14 mouse cellular contexts compared by ENCODE assay signal in the genomic region with DNA sequence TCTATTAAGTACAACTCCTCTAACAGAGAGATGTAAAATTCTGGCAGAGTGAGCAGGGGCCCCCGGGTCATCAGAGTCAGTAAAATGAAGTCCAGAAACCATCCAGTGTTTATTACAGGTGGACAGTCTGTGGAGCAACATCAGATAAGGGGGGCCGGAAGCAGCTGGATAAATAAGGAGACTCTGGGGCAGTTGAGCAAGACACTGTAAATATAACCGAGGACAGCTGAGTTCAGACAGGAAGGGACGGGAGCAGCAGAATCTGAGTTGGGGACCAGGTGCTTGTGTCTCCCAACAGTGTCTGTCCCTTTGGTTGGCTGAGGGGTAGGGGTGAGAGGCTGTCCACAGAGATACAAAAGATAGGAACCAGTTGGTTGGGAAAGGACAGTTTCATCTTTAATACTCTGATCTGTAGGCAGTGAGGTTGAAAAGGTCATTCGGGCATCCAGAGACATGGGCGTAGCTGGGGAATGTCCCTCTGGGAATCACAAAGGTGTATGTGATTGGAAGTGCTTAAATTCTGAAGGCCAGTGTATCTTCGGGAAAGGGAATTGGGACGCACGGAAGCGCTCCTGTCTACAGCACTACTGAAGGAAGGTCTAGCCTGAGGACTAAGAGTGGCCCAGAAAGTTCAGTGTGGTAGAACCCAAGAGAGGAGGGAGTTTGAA.
DNase-seq lines count a peak whose midpoint lies in the region; ATAC-seq and TF ChIP-seq lines count a peak whose summit lies in the region.
"Had no signal": no experiment of that assay in that cellular context is flagged by ENCODE, and none has a peak within 500 bp of the region (broad histone marks: within the 10 kb centered on the region; RNA-seq: fewer than 3 reads in every experiment).

No protein-coding gene starts in this region.

- no peak for TF ChIP-seq POLR2A in ES-Bruce4 (IDR thresholded peaks at IDR 0.05; ENCODE audit: insufficient read depth, low read length)

- peak; percentile 25; the same call in 1 of the 2 replicates for ATAC-seq in heart, embryonic 12.5 days (ENCODE audit: insufficient number of reproducible peaks, low FRiP score)
- ATAC-seq in intestine, embryonic 15.5 days: peak; percentile 63
- peak; percentile 85 for ATAC-seq in liver, postnatal 0 days
- ATAC-seq: forebrain, embryonic 14.5 days; Patski had no signal

- H3K4me1 ChIP-seq in heart, embryonic 12.5 days (replicated peaks): peaks cover 20% of the 10 kb centered on the region
- H3K4me1 ChIP-seq in ES-Bruce4 (ENCODE audit: control insufficient read depth, insufficient read depth, low read length): peaks cover 10% of the 10 kb centered on the region
- H3K4me1 ChIP-seq in intestine, embryonic 15.5 days (replicated peaks): 0 out of 2 replicates have a peak, but pooled peaks cover 4% of the 10 kb centered on the region
- 0 out of 2 replicates have a peak, but pooled peaks cover 2% of the 10 kb centered on the region for H3K4me1 ChIP-seq in liver, postnatal 0 days (ENCODE audit: insufficient read depth)
- H3K4me1 ChIP-seq: embryonic facial prominence, embryonic 15.5 days had no signal

- H3K27me3 ChIP-seq in heart, embryonic 12.5 days (replicated peaks): no peaks in the 10 kb centered on the region
- H3K27me3 ChIP-seq in ES-Bruce4 (ENCODE audit: control insufficient read depth, insufficient read depth, low read length, poor library complexity, severe bottlenecking): no peaks in the 10 kb centered on the region
- no peaks in the 10 kb centered on the region for H3K27me3 ChIP-seq in intestine, embryonic 15.5 days (replicated peaks)
- H3K27me3 ChIP-seq in liver, postnatal 0 days (ENCODE audit: insufficient read depth, low read length): no peaks in the 10 kb centered on the region
- H3K27me3 ChIP-seq: embryonic facial prominence, embryonic 15.5 days; Patski had no signal

- no peak for DNase-seq in heart, adult 18-20 months
- peak; percentile 61 for DNase-seq in liver, postnatal 0 days
- no peak for DNase-seq in layer of hippocampus, postnatal 14 days (ENCODE audit: low spot score in 2 of 2)
- DNase-seq in thymus, postnatal 25 days: no peak
- no peak for DNase-seq in right cerebral cortex, postnatal 4 days
- DNase-seq: adrenal gland, adult 8-10 months; cerebellum, postnatal 25 days; gastrocnemius, postnatal 14 days had no signal

- H3K36me3 ChIP-seq in heart, embryonic 12.5 days: peaks cover 68% of the 10 kb centered on the region
- H3K36me3 ChIP-seq in ES-Bruce4 (ENCODE audit: control insufficient read depth, insufficient read depth, low read length, poor library complexity, severe bottlenecking): peaks cover 42% of the 10 kb centered on the region
- peaks cover 5% of the 10 kb centered on the region; the same call in 1 of the 2 replicates for H3K36me3 ChIP-seq in intestine, embryonic 15.5 days
- H3K36me3 ChIP-seq in liver, postnatal 0 days (replicated peaks; ENCODE audit: insufficient read depth, low read length): peaks cover 18% of the 10 kb centered on the region

- H3K9me3 ChIP-seq in heart, embryonic 12.5 days (replicated peaks): no peaks in the 10 kb centered on the region
- no peaks in the 10 kb centered on the region for H3K9me3 ChIP-seq in ES-Bruce4 (replicated peaks; ENCODE audit: control insufficient read depth, insufficient read depth, low read length, poor library complexity, severe bottlenecking)
- no peaks in the 10 kb centered on the region for H3K9me3 ChIP-seq in intestine, embryonic 15.5 days
- H3K9me3 ChIP-seq in liver, postnatal 0 days (ENCODE audit: low read length): no peaks in the 10 kb centered on the region
- H3K9me3 ChIP-seq: embryonic facial prominence, embryonic 15.5 days had no signal

- TF ChIP-seq CTCF in ES-Bruce4 (IDR thresholded peaks at IDR 0.05; ENCODE audit: low read depth, low read length): no peak
- no peak for TF ChIP-seq CTCF in liver, postnatal 0 days (IDR thresholded peaks at IDR 0.05; ENCODE audit: low read depth)

- WGBS in heart, embryonic 12.5 days: 80% methylated on average over 10 of the region's 10 CpGs
- WGBS in intestine, embryonic 15.5 days: 70% methylated on average over 10 of the region's 10 CpGs
- WGBS in liver, postnatal 0 days (ENCODE audit: insufficient replicate concordance): 54% methylated on average over 10 of the region's 10 CpGs

- H3K4me2 ChIP-seq in heart, embryonic 12.5 days: no peak overlapping the region
- no peak overlapping the region for H3K4me2 ChIP-seq in intestine, embryonic 15.5 days (replicated peaks)
- H3K4me2 ChIP-seq in liver, postnatal 0 days (ENCODE audit: low read depth, low read length): 0 out of 2 replicates have a peak overlapping the region, but pooled peaks have one; percentile 13
- H3K4me2 ChIP-seq: embryonic facial prominence, embryonic 15.5 days had no signal

- H3K9ac ChIP-seq in heart, embryonic 12.5 days: no peak overlapping the region
- no peak overlapping the region for H3K9ac ChIP-seq in ES-Bruce4 (ENCODE audit: low read depth, poor library complexity, severe bottlenecking)
- H3K9ac ChIP-seq in intestine, embryonic 15.5 days: no peak overlapping the region
- H3K9ac ChIP-seq in liver, postnatal 0 days (replicated peaks): no peak overlapping the region
- H3K9ac ChIP-seq: embryonic facial prominence, embryonic 15.5 days had no signal

- no peak overlapping the region for H3K4me3 ChIP-seq in heart, embryonic 12.5 days
- no peak overlapping the region for H3K4me3 ChIP-seq in ES-Bruce4 (ENCODE audit: low read depth, low read length)
- H3K4me3 ChIP-seq in intestine, embryonic 15.5 days (replicated peaks): no peak overlapping the region
- no peak overlapping the region for H3K4me3 ChIP-seq in liver, postnatal 0 days (ENCODE audit: low read depth, low read length)
- H3K4me3 ChIP-seq: embryonic facial prominence, embryonic 15.5 days had no signal

- no peak for TF ChIP-seq EP300 in ES-Bruce4 (IDR thresholded peaks at IDR 0.05; ENCODE audit: insufficient read depth, low read depth, low read length)
- TF ChIP-seq EP300 in liver, postnatal 0 days (IDR thresholded peaks at IDR 0.05; ENCODE audit: low read depth): peak; percentile 57

- no peak overlapping the region for H3K27ac ChIP-seq in heart, embryonic 12.5 days (ENCODE audit: poor library complexity, severe bottlenecking)
- H3K27ac ChIP-seq in ES-Bruce4 (ENCODE audit: insufficient read depth, low read length): peak overlapping the region; percentile 30
- no peak overlapping the region for H3K27ac ChIP-seq in intestine, embryonic 15.5 days
- H3K27ac ChIP-seq in liver, postnatal 0 days (ENCODE audit: low read depth): peak overlapping the region; percentile 89
- H3K27ac ChIP-seq: embryonic facial prominence, embryonic 15.5 days had no signal

Comparison
In these comparisons a context has a peak if more than half of its experiments do, and no peak if none do; other contexts are left out.
1. ATAC-seq: peak in every context shown above with its lines; median percentile 85 in liver, postnatal 0 days; 63 in intestine, embryonic 15.5 days; 25 in heart, embryonic 12.5 days.
2. H3K27ac ChIP-seq: peak in ES-Bruce4 (single experiment) and liver, postnatal 0 days (single experiment); none in heart, embryonic 12.5 days (single experiment) and intestine, embryonic 15.5 days (single experiment).